Mouse (Mus musculus): ENCODE data around the gene Sv2b. TPM values are rescaled to one million over a fixed set of nuclear protein-coding genes. Genes with fewer than 3 reads are reported as not detected.

Gene Sv2b
- polyA plus RNA-seq, 1 experiment = 0.16 TPM

- TF ChIP-seq CTCF (IDR thresholded peaks at IDR 0.05; ENCODE audit: borderline replicate concordance, insufficient read depth, low read length) (no peak), POLR2A (IDR thresholded peaks at IDR 0.05; ENCODE audit: low read depth, low read length) (no peak)
- no peak overlapping the region for H3K27ac ChIP-seq (ENCODE audit: insufficient read depth, low read length)
- no peak overlapping the region for H3K4me3 ChIP-seq (ENCODE audit: insufficient read depth, low read length)
- H3K4me1 ChIP-seq (ENCODE audit: control insufficient read depth, insufficient read depth, low read length) = no peaks in the 10 kb centered on the region
Observed at GRCm38 (mm10) chr7:75295228-75295865, 13.7 kb downstream of the Sv2b start.

DNA sequence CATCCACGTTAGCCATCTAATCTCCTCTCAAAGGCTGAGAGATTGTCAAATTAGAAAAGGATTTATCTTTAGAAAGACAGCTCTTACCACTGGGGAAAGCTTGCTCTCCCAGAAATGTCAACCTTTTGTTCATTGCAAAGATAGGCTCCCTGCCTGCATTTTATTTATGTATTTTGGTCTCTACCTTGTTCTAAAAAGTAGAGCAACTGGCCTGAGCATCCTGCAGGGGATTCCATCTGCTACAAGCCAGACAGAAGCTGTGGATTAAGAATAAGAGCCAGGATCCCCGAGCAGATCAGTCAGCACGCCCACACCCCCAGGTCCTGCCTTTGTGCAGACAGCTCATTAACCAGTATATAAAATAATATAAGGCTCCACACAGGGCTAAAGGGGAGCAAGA, 16.8 kb downstream of the Sv2b start:
- Histone ChIP-seq H3K4me1 (ENCODE audit: control insufficient read depth, insufficient read depth, low read length) (no peaks in the 10 kb centered on the region), H3K4me3 (ENCODE audit: insufficient read depth, low read length) (no peak overlapping the region), H3K27ac (ENCODE audit: insufficient read depth, low read length) (no peak overlapping the region)
- TF ChIP-seq POLR2A (IDR thresholded peaks at IDR 0.05; ENCODE audit: low read depth, low read length) = no peak
- no peak for TF ChIP-seq CTCF (IDR thresholded peaks at IDR 0.05; ENCODE audit: borderline replicate concordance, insufficient read depth, low read length)

- H3K4me1 ChIP-seq (ENCODE audit: control insufficient read depth, insufficient read depth, low read length) = no peaks in the 10 kb centered on the region
- H3K27ac ChIP-seq (ENCODE audit: insufficient read depth, low read length) = no peak overlapping the region
- H3K4me3 ChIP-seq (ENCODE audit: insufficient read depth, low read length) = no peak overlapping the region
- no peak for TF ChIP-seq CTCF (IDR thresholded peaks at IDR 0.05; ENCODE audit: borderline replicate concordance, insufficient read depth, low read length)
- TF ChIP-seq POLR2A (IDR thresholded peaks at IDR 0.05; ENCODE audit: low read depth, low read length) = no peak
Observed at GRCm38 (mm10) chr7:75290554-75290953, 18.5 kb downstream of the Sv2b start.

DNA sequence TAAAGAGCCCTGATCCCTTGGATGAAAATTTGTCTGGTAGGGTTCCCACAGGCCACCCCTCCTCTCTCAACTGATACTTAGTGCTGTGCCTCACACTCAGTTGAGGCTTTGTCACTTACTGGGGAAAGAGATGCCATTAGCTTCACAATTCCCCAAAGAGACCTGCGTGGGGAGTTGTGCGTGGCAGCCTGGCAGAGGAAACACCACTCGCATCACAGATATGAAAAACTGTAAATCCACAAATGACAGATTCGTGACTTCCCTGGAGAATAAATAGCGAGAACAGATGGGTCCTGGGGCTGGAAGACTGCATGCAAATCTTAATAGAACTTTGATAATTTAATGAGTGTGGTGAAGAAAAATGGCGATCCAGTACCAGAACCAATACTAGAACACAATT, 21.8 kb downstream of the Sv2b start:
- no peak overlapping the region for H3K4me3 ChIP-seq (ENCODE audit: insufficient read depth, low read length)
- H3K4me1 ChIP-seq (ENCODE audit: control insufficient read depth, insufficient read depth, low read length) = no peaks in the 10 kb centered on the region
- TF ChIP-seq POLR2A (IDR thresholded peaks at IDR 0.05; ENCODE audit: low read depth, low read length) = no peak
- no peak for TF ChIP-seq CTCF (IDR thresholded peaks at IDR 0.05; ENCODE audit: borderline replicate concordance, insufficient read depth, low read length)
- no peak overlapping the region for H3K27ac ChIP-seq (ENCODE audit: insufficient read depth, low read length)

DNA sequence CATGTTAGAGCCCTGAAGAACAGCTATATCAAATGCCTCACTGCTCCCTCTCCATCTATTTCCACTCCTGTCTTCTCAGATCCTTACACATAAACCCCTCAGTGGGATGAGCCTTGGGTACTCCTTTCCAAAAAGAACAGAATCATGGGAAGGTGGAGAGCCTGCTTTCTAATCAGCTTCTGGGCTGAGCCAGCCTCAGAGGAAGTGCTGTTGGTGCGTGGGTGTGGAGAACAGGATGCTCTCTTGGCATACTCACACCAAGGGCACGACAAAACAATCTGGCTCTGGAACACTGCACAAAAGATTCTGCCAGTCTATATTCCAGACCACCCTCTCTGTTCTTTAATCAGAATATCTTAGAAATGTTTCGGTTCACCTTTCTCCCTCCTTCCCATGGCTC, 26.1 kb downstream of the Sv2b start:
- no peak overlapping the region for H3K27ac ChIP-seq (ENCODE audit: insufficient read depth, low read length)
- no peak overlapping the region for H3K4me3 ChIP-seq (ENCODE audit: insufficient read depth, low read length)
- TF ChIP-seq CTCF (IDR thresholded peaks at IDR 0.05; ENCODE audit: borderline replicate concordance, insufficient read depth, low read length) (no peak), POLR2A (IDR thresholded peaks at IDR 0.05; ENCODE audit: low read depth, low read length) (no peak)
- H3K4me1 ChIP-seq (ENCODE audit: control insufficient read depth, insufficient read depth, low read length) = no peaks in the 10 kb centered on the region

DNA sequence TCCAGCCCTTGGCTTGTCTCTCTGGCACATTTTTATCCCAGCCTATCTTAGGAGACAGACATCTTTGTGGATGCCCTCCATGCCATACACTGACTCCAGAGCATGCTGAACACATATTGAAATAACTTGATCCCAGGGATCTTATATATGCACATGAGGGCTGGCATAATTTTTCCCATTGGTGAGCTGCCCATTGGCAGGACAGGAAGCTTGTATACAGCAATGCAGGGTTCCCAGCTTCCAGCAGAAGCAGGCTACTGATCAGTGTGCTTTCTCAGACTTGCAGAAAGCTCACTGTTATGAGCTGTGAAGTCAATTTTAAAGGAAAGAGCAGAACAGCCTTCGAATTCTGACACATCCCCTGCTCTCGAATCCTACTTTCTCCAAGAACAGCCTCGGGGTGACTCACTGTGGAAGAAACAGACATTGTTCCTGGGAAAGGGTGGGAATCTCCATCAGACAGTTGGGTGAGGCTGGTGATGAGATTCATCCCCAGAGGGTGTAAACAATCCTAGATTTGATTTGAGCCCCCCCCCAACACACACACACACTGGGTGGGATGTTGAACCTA, 26.9 kb downstream of the Sv2b start:
- Histone ChIP-seq H3K27ac (ENCODE audit: insufficient read depth, low read length) (no peak overlapping the region), H3K4me1 (ENCODE audit: control insufficient read depth, insufficient read depth, low read length) (no peaks in the 10 kb centered on the region), H3K4me3 (ENCODE audit: insufficient read depth, low read length) (no peak overlapping the region)
- TF ChIP-seq POLR2A (IDR thresholded peaks at IDR 0.05; ENCODE audit: low read depth, low read length) = no peak
- TF ChIP-seq CTCF (IDR thresholded peaks at IDR 0.05; ENCODE audit: borderline replicate concordance, insufficient read depth, low read length) = no peak

DNA sequence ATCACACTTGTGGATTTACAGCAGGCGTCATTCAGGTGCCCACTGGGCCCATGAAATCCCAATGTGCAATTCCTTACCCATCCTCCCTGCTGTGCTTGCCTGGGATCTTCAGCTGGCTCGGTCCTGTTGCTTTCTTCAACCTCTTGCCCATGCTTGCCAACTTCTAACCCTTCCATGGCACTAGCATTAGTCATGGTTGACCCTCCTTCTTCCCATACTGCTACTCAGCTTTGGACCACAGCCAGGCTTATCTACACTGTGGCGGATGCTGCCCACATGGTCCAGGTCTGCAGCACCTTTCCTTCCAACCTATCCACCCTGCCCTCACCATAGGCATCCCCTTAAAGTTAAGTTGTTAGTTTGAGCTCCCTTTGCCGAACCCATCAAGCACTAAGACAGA, 28.0 kb downstream of the Sv2b start:
- Histone ChIP-seq H3K4me1 (ENCODE audit: control insufficient read depth, insufficient read depth, low read length) (no peaks in the 10 kb centered on the region), H3K27ac (ENCODE audit: insufficient read depth, low read length) (no peak overlapping the region), H3K4me3 (ENCODE audit: insufficient read depth, low read length) (no peak overlapping the region)
- TF ChIP-seq CTCF (IDR thresholded peaks at IDR 0.05; ENCODE audit: borderline replicate concordance, insufficient read depth, low read length) (no peak), POLR2A (IDR thresholded peaks at IDR 0.05; ENCODE audit: low read depth, low read length) (no peak)

DNA sequence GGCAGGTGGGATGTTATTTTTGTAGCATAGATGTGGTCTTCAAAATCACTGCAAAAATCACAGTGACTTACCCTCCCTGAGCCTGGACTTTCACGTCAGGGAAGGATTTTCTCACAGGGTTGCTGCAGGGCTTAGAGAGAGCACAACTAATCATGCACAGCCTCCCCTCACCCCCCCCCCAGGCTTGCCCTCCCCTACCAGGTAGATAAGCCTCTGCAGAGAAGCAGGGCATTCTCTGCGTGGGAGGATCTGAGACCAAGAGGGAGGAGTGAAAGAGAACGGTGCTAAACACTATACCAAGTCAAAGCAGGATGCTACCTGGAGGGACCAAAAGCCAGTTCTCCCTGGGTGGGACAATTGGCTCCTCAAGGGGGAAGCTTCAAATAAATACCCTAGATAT, 31.2 kb downstream of the Sv2b start:
- no peak overlapping the region for H3K4me3 ChIP-seq (ENCODE audit: insufficient read depth, low read length)
- no peak overlapping the region for H3K27ac ChIP-seq (ENCODE audit: insufficient read depth, low read length)
- TF ChIP-seq CTCF (IDR thresholded peaks at IDR 0.05; ENCODE audit: borderline replicate concordance, insufficient read depth, low read length) = no peak
- TF ChIP-seq POLR2A (IDR thresholded peaks at IDR 0.05; ENCODE audit: low read depth, low read length) = no peak
- H3K4me1 ChIP-seq (ENCODE audit: control insufficient read depth, insufficient read depth, low read length) = no peaks in the 10 kb centered on the region

- no peaks in the 10 kb centered on the region for H3K4me1 ChIP-seq (ENCODE audit: control insufficient read depth, insufficient read depth, low read length)
- TF ChIP-seq CTCF (IDR thresholded peaks at IDR 0.05; ENCODE audit: borderline replicate concordance, insufficient read depth, low read length) (no peak), POLR2A (IDR thresholded peaks at IDR 0.05; ENCODE audit: low read depth, low read length) (no peak)
- no peak overlapping the region for H3K27ac ChIP-seq (ENCODE audit: insufficient read depth, low read length)
- no peak overlapping the region for H3K4me3 ChIP-seq (ENCODE audit: insufficient read depth, low read length)
Observed at GRCm38 (mm10) chr7:75276739-75277138, 32.3 kb downstream of the Sv2b start.

DNA sequence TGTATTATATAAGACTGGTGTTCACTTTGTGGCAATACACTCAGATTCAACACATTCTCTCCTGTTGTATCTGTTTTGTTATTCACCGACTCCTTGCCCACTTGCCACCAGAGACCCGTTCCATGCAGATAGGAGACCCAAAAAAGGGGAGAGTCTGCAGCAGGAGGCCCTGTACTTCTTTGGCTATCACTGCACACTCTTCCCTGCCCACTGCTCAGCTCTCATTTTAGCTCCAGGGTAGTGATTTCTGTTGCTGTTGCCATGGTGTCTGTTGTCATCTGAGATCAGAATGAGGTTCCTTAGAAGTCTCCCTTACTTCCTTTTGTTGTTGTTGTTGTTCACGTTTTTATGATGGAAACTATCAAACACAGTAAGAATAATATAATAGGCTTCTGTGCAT, 34.5 kb downstream of the Sv2b start:
- H3K27ac ChIP-seq (ENCODE audit: insufficient read depth, low read length) = no peak overlapping the region
- no peaks in the 10 kb centered on the region for H3K4me1 ChIP-seq (ENCODE audit: control insufficient read depth, insufficient read depth, low read length)
- no peak overlapping the region for H3K4me3 ChIP-seq (ENCODE audit: insufficient read depth, low read length)
- TF ChIP-seq CTCF (IDR thresholded peaks at IDR 0.05; ENCODE audit: borderline replicate concordance, insufficient read depth, low read length) = no peak
- TF ChIP-seq POLR2A (IDR thresholded peaks at IDR 0.05; ENCODE audit: low read depth, low read length) = no peak

Measured in embryonic fibroblast, embryonic 13.5 days (primary cell).